Mouse (Mus musculus): ENCODE data around the gene Dtx3. TPM values are rescaled to one million over a fixed set of nuclear protein-coding genes. Genes with fewer than 3 reads are reported as not detected.
"Not testable (repeated sequence)": the region's sequence is repeated elsewhere in the genome, so short reads cannot be mapped to it uniquely, and the experiment has no call there.

Gene Dtx3
- total RNA-seq, 2 experiments from 2014 or later = 210 to 243 TPM

GRCm38 (mm10) chr10:127208921-127209320 lies 13.4 kb upstream of the Dtx3 start:
- no peak for DNase-seq (ENCODE audit: extremely low spot score in 1 of 2, low spot score in 1 of 2)

GRCm38 (mm10) chr10:127205373-127205772 lies 9.8 kb upstream of the Dtx3 start:
- no peak for DNase-seq (ENCODE audit: extremely low spot score in 1 of 2, low spot score in 1 of 2)

GRCm38 (mm10) chr10:127204589-127204988 lies 9.1 kb upstream of the Dtx3 start:
- DNase-seq (ENCODE audit: extremely low spot score in 1 of 2, low spot score in 1 of 2) = no peak

GRCm38 (mm10) chr10:127203106-127203505 lies 7.6 kb upstream of the Dtx3 start:
- DNase-seq (ENCODE audit: extremely low spot score in 1 of 2, low spot score in 1 of 2) = no peak

GRCm38 (mm10) chr10:127200279-127200678 lies 4.8 kb upstream of the Dtx3 start:
- no peak for DNase-seq (ENCODE audit: extremely low spot score in 1 of 2, low spot score in 1 of 2)

GRCm38 (mm10) chr10:127199474-127199873 lies 3.9 kb upstream of the Dtx3 start:
- DNase-seq (ENCODE audit: extremely low spot score in 1 of 2, low spot score in 1 of 2) = no peak

GRCm38 (mm10) chr10:127199068-127199467 lies 3.5 kb upstream of the Dtx3 start:
- DNase-seq (ENCODE audit: extremely low spot score in 1 of 2, low spot score in 1 of 2) = no peak

GRCm38 (mm10) chr10:127198492-127198891 lies 3.0 kb upstream of the Dtx3 start:
- no peak for DNase-seq (ENCODE audit: extremely low spot score in 1 of 2, low spot score in 1 of 2)

- no peak for DNase-seq (ENCODE audit: extremely low spot score in 1 of 2, low spot score in 1 of 2)
These were observed 2.1 kb upstream of the Dtx3 start for GRCm38 (mm10) chr10:127197505-127198110.

GRCm38 (mm10) chr10:127197104-127197503 lies 1.6 kb upstream of the Dtx3 start:
- DNase-seq (ENCODE audit: extremely low spot score in 1 of 2, low spot score in 1 of 2) = no peak

- DNase-seq (ENCODE audit: extremely low spot score in 1 of 2, low spot score in 1 of 2) = peak in 1 of 2 experiments; percentile 24
These were observed 864 bp upstream of the Dtx3 start for GRCm38 (mm10) chr10:127196392-127196791.

GRCm38 (mm10) chr10:127194428-127195327 lies 850 bp downstream of the Dtx3 start:
- no peak for DNase-seq (ENCODE audit: extremely low spot score in 1 of 2, low spot score in 1 of 2)

- DNase-seq (ENCODE audit: extremely low spot score in 1 of 2, low spot score in 1 of 2) = no peak
These were observed 2.5 kb downstream of the Dtx3 start for GRCm38 (mm10) chr10:127193011-127193410.

- DNase-seq (ENCODE audit: extremely low spot score in 1 of 2, low spot score in 1 of 2) = not testable (repeated sequence)
These were observed 3.5 kb downstream of the Dtx3 start for GRCm38 (mm10) chr10:127192057-127192328.

- DNase-seq (ENCODE audit: extremely low spot score in 1 of 2, low spot score in 1 of 2) = no peak
These were observed 4.1 kb downstream of the Dtx3 start for GRCm38 (mm10) chr10:127191191-127192056.

GRCm38 (mm10) chr10:127190398-127191190 lies 4.9 kb downstream of the Dtx3 start:
- DNase-seq (ENCODE audit: extremely low spot score in 1 of 2, low spot score in 1 of 2) = no peak

GRCm38 (mm10) chr10:127189651-127190381 lies 5.7 kb downstream of the Dtx3 start, which contains the start of gene Arhgef25:
Arhgef25 (minus strand) TSS chr10:127190083.
- no peak for DNase-seq (ENCODE audit: extremely low spot score in 1 of 2, low spot score in 1 of 2)

- DNase-seq (ENCODE audit: extremely low spot score in 1 of 2, low spot score in 1 of 2) = peak in 1 of 2 experiments; percentile 24
These were observed 6.3 kb downstream of the Dtx3 start for GRCm38 (mm10) chr10:127189116-127189650.

- DNase-seq (ENCODE audit: extremely low spot score in 1 of 2, low spot score in 1 of 2) = peak in 1 of 2 experiments; percentile 53
These were observed 6.9 kb downstream of the Dtx3 start for GRCm38 (mm10) chr10:127188465-127189115.
